Mouse (Mus musculus): ENCODE measurements at regions not wholly inside any gene's neighbourhood (a gene's known extent, or its start where the extent isn't known, plus 50 kb on each side); places are given as distances from the start of the nearest gene placed in this dataset.

- TF ChIP-seq CTCF (IDR thresholded peaks at IDR 0.05) (no peak), POLR2A (IDR thresholded peaks at IDR 0.05; ENCODE audit: insufficient read depth, low read depth, low read length) (no peak), EP300 (IDR thresholded peaks at IDR 0.05; ENCODE audit: insufficient read depth, low read depth, low read length) (no peak)
Observed at GRCm38 (mm10) chr6:67895858-67896257, 360.3 kb upstream of the Tacstd2 start.
